Mouse (Mus musculus) hindbrain, embryonic 11.5 days (tissue): ENCODE results near the gene Stt3b. TPM values are rescaled to one million over a fixed set of nuclear protein-coding genes. Genes with fewer than 3 reads are reported as not detected.
A peak's percentile ranks its signal among the peaks of the same experiment; 100 is the strongest.

Experiments
- ATAC-seq: fragments of 200-750 bp; cut with Nextera tagmentation; 2 replicates; pipeline ENCODE4 v1.8.0; 2017; ENCODE audit warnings: mild to moderate bottlenecking, moderate TSS enrichment, moderate library complexity; ENCODE audit not compliant: low FRiP score
- DNase-seq: peaks from one replicate; pipeline ENCODE4 v3.0.0-alpha.2; 2015; ENCODE audit warnings: low spot score
- H3K27ac ChIP-seq: fragments of 300-500 bp; sonication (generic); 2 replicates; pipeline ENCODE4 v1.5.1; 2014; ENCODE audit warnings: mild to moderate bottlenecking, low read depth, low read length
- H3K27me3 ChIP-seq: fragments of 300-500 bp; sonication (generic); 2 replicates; pipeline ENCODE4 v1.6.1; 2014; ENCODE audit warnings: mild to moderate bottlenecking, low read length, moderate library complexity, mixed read lengths; ENCODE audit not compliant: control insufficient read depth, insufficient read depth
- H3K36me3 ChIP-seq: fragments of 300-500 bp; sonication (generic); 2 replicates; pipeline ENCODE4 v1.6.1; 2014; ENCODE audit warnings: mild to moderate bottlenecking, low read length, moderate library complexity, mixed read lengths; ENCODE audit not compliant: control insufficient read depth, insufficient read depth
- H3K4me1 ChIP-seq: fragments of 300-500 bp; sonication (generic); replicated peaks from 2 replicates; pipeline ENCODE4 v1.6.1; 2014; ENCODE audit warnings: low read length, mixed read lengths; ENCODE audit not compliant: control insufficient read depth, insufficient read depth
- H3K4me2 ChIP-seq: fragments of 300-500 bp; sonication (generic); replicated peaks from 2 replicates; pipeline ENCODE4 v1.6.1; 2014; ENCODE audit warnings: mild to moderate bottlenecking, low read depth, low read length
- H3K4me3 ChIP-seq: fragments of 300-500 bp; sonication (generic); 2 replicates; pipeline ENCODE4 v1.5.1; 2014; ENCODE audit warnings: low read depth, low read length
- H3K9ac ChIP-seq: fragments of 300-500 bp; sonication (generic); 2 replicates; pipeline ENCODE4 v1.6.1; 2014; ENCODE audit warnings: low read depth, low read length
- H3K9me3 ChIP-seq: fragments of 300-500 bp; sonication (generic); 2 replicates; pipeline ENCODE4 v1.6.1; 2016; ENCODE audit warnings: low read length; ENCODE audit not compliant: control insufficient read depth
- WGBS: fragments of 180-500 bp; shearing (Covaris S2); extraction: QIAGEN DNeasy Blood & Tissue Kit; methylation state at CpG from one replicate; pipeline ENCODE4 v1.1.7; 2014; 5-methylcytosine and 5-hydroxymethylcytosine counted together
- polyA plus RNA-seq: library from polyadenylated mRNA; unstranded; fragments of >200 nt; fragmentation: Nextera tagmentation; extraction: Ambion mirVana; gene quantifications from 2 replicates; pipeline ENCODE4 v1.2.1, GENCODE M21; 2014

Stt3b gene
- polyA plus RNA-seq, 1 experiment from 2014 or later: 112 TPM

DNA sequence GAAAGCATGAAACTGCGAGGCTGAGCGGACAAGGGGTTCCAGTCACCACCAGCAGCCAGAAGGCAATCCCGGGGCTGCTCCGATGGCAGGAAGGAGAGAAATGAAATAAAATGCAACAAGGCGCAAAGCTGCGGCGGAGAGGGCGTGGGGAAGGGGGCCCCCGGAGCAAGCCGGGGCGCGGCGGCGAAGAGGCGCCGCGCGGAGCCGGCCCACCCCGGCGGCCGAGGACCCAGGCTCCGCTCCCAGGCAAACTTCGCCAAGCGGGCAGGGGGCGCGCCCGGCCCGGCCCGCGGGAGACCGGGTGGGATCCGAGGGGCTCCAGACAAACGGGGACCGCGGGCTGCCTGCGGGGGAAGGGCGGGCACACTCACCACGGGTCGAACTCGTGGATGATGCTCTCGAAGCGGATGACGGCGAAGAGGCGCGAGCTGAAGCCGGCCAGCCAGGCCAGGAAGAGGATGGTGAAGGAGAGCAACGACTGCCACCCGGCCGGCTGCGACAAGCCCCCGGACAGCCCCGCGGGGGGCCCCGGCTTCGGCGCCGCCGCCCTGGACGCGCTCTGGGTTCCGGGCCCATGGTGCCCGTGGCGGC lies 745 bp downstream of the Stt3b start:
- Histone ChIP-seq H3K36me3 (no peaks in the 10 kb centered on the region), H3K4me1 (0 out of 2 replicates have a peak, but pooled peaks cover 6% of the 10 kb centered on the region), H3K27me3 (no peaks in the 10 kb centered on the region), H3K9me3 (no peaks in the 10 kb centered on the region), H3K4me3 (peak overlapping the region; percentile 100), H3K27ac (peak overlapping the region; percentile 96), H3K9ac (peak overlapping the region; percentile 97), H3K4me2 (peak overlapping the region; percentile 55)
- peak; percentile 12; the same call in 1 of the 2 replicates for ATAC-seq
- DNase-seq: peak; percentile 70
- WGBS: under 1% methylated on average over 62 of the region's 65 CpGs

DNA sequence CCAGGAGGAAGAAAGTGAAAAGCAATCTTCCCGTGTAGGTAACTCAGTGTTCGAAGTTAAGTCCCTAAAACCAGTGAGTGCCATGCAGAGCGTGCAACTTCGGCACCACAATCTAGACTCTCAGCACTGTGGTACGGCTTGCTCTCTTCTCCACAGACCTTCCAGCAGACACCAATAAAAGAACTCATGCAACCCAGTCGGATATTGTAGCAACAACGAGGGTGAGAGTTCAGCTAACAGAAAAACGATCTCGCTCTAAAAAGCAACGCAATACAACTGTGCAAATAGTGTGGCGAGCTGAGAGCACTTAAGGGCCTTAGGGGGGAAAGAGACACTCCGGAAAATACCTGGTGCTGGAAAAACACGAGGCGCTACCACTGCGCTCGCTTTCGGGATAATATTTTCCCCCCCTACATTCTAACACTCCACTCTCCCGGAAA lies 1.3 kb downstream of the Stt3b start:
- Histone ChIP-seq H3K27me3 (no peaks in the 10 kb centered on the region), H3K9ac (peak overlapping the region; percentile 97), H3K4me3 (peak overlapping the region; percentile 100), H3K4me2 (peak overlapping the region; percentile 55), H3K4me1 (0 out of 2 replicates have a peak, but pooled peaks cover 6% of the 10 kb centered on the region), H3K36me3 (no peaks in the 10 kb centered on the region), H3K9me3 (no peaks in the 10 kb centered on the region), H3K27ac (peak overlapping the region; percentile 96; the same call in 1 of the 2 replicates)
- ATAC-seq: no peak
- WGBS: 0% methylated on average over 18 of the region's 18 CpGs
- DNase-seq: peak; percentile 58

DNA sequence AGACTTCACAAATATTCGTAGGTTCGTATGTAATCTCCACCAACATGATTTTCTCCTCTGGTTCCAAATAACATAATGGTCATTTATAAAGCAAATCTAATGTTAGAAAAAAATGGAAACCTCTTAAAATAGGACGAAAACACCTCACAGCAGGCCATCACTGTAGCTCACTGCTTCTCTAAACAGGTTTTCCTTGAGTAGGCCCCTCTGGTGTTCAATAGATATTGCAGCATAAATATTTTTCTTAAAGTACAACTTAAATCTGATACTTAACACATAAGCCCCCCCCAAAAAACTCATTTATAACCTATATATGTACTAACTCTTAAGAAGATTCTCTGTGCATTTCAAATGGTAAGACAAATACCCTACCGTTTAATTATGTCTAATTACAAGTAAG lies 1.8 kb downstream of the Stt3b start:
- Histone ChIP-seq H3K9ac (peak overlapping the region; percentile 97), H3K9me3 (no peaks in the 10 kb centered on the region), H3K27ac (no peak overlapping the region), H3K4me1 (0 out of 2 replicates have a peak, but pooled peaks cover 6% of the 10 kb centered on the region), H3K36me3 (no peaks in the 10 kb centered on the region), H3K4me2 (peak overlapping the region; percentile 55), H3K27me3 (no peaks in the 10 kb centered on the region), H3K4me3 (peak overlapping the region; percentile 100)
- 18% methylated on average over 4 of the region's 4 CpGs for WGBS
- ATAC-seq: no peak
- no peak for DNase-seq

DNA sequence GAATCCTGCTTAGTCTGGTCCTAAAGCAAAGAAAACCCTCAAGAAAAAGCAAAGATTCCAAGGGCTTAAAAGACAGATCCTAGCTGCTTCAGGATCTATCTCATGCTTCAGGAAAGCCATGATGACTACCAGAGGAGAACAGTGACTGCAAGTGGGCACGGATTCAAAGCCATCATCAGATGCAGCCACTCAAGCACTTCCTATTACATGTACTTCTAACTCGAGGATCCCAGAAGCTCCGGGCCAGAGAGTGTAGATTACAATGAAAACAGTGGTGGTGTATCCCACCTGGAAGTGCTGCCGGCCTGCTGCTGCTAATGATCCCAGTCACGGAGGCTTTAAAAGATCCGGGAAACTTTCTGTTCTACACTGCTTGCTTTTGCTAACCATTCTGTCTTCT lies 4.0 kb downstream of the Stt3b start:
- H3K27ac ChIP-seq: no peak overlapping the region
- H3K4me3 ChIP-seq: peak overlapping the region; percentile 100; the same call in 1 of the 2 replicates
- H3K27me3 ChIP-seq: no peaks in the 10 kb centered on the region
- H3K9me3 ChIP-seq: no peaks in the 10 kb centered on the region
- H3K4me2 ChIP-seq: peak overlapping the region; percentile 55
- no peak overlapping the region for H3K9ac ChIP-seq
- H3K4me1 ChIP-seq: 0 out of 2 replicates have a peak, but pooled peaks cover 6% of the 10 kb centered on the region
- ATAC-seq (no peak), DNase-seq (no peak)
- 51% methylated on average over 6 of the region's 6 CpGs for WGBS
- no peaks in the 10 kb centered on the region for H3K36me3 ChIP-seq

DNA sequence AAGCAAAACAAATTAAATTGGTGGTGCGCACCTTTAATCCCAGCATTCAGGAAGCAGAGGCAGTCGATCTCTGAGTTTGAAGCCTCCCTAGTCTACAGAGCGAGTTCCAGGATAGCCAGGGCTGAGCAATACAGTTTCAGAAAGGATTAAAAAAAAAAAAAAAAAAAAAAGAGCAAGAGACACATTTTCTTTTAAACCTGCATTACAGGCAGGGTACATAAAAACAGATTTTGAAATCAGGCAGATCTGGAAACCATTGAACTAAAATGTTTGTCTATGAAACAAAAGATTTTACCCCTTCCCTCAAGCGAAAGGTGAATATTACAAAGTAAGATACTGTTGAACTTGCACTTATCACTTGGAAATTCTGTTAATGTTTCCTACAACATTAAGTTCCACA lies 6.1 kb downstream of the Stt3b start:
- WGBS: 83% methylated on average over 4 of the region's 4 CpGs
- ATAC-seq: no peak
- H3K4me1 ChIP-seq: 0 out of 2 replicates have a peak, but pooled peaks cover 6% of the 10 kb centered on the region
- no peaks in the 10 kb centered on the region for H3K9me3 ChIP-seq
- no peak overlapping the region for H3K27ac ChIP-seq
- H3K36me3 ChIP-seq: no peaks in the 10 kb centered on the region
- no peak for DNase-seq
- no peaks in the 10 kb centered on the region for H3K27me3 ChIP-seq
- no peak overlapping the region for H3K4me3 ChIP-seq
- no peak overlapping the region for H3K4me2 ChIP-seq
- H3K9ac ChIP-seq: no peak overlapping the region

DNA sequence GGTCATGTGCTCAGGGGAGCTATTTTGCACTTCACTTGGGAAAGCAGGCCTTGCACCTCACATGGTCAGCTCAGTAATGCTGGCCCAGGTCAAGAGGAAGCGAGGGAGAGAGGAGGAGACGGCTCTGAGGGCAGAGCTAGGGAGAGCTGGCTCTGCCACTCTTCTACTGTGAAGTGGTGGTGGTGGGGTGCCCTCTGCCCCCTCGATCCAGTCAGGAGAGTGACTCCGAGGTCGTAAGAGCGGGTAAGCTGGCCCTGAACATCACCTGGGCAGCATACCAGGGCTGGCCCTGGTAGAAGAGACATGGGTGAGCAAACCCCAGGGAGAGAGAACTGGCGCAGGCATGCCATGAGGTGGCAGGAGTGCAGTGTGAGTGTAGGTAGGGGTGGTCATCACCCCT lies 8.6 kb downstream of the Stt3b start:
- no peaks in the 10 kb centered on the region for H3K9me3 ChIP-seq
- H3K4me1 ChIP-seq: 0 out of 2 replicates have a peak, but pooled peaks cover 3% of the 10 kb centered on the region
- no peak overlapping the region for H3K9ac ChIP-seq
- no peak overlapping the region for H3K4me2 ChIP-seq
- H3K27me3 ChIP-seq: no peaks in the 10 kb centered on the region
- ATAC-seq: no peak
- WGBS: 87% methylated on average over 7 of the region's 7 CpGs
- H3K4me3 ChIP-seq: no peak overlapping the region
- H3K36me3 ChIP-seq: no peaks in the 10 kb centered on the region
- no peak for DNase-seq
- no peak overlapping the region for H3K27ac ChIP-seq

DNA sequence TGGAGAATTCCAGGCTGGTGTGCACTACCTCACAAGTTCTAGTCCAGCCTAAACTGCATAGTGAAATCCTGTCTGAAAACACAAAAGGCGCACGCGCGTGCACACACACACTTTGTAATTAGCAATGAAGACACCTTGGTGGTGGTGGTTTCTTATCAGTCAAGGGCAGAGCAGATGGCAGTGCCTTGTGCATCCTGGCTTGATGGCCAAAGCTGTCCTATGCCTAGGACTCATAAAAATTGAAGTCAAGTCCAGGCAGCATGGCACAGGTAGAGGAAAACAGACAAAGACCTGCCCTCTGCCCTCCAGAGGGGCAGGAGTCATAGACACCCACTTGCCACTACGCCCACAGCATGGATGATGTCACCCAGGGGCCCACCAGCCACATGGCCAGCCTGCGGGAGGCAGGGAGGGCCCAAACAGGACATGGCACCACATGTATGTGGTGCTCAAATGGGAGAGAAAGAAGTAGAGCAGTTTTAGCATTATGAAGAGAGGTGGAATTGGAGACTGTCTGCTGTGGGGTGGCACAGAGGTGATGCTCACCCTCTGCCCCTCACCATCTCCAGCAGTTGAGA lies 9.1 kb downstream of the Stt3b start:
- no peak for ATAC-seq
- 95% methylated on average over 6 of the region's 6 CpGs for WGBS

DNA sequence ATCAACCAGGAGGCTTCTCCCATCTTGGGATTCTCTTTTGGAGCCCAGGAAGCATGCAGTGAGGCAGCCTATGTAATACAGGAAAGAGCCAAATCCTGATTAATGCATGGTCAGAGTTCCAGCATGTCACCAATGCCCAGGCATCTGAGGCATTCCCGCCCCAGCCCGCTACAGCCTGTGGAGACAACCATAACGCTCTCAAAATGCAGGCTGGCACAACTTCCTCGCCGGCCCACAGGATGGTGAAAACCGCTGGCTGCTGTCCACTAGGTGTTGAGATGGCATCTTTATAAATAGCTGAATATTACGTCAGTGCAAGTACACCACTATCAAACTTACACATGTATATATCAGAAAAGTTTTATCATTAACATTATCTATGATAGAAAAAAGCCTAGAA lies 13.5 kb downstream of the Stt3b start:
- H3K27me3 ChIP-seq: no peaks in the 10 kb centered on the region
- no peak overlapping the region for H3K9ac ChIP-seq
- WGBS: 84% methylated on average over 7 of the region's 7 CpGs
- no peak for ATAC-seq
- H3K4me2 ChIP-seq: no peak overlapping the region
- no peaks in the 10 kb centered on the region for H3K36me3 ChIP-seq
- 0 out of 2 replicates have a peak, but pooled peaks cover 2% of the 10 kb centered on the region for H3K4me1 ChIP-seq
- H3K4me3 ChIP-seq: no peak overlapping the region
- DNase-seq: no peak
- no peaks in the 10 kb centered on the region for H3K9me3 ChIP-seq
- H3K27ac ChIP-seq: no peak overlapping the region

More for the DNA sequence above, 9.1 kb downstream of the Stt3b start:
- 0 out of 2 replicates have a peak, but pooled peaks cover 2% of the 10 kb centered on the region for H3K4me1 ChIP-seq
- no peak overlapping the region for H3K9ac ChIP-seq
- H3K9me3 ChIP-seq: no peaks in the 10 kb centered on the region
- no peak overlapping the region for H3K4me3 ChIP-seq
- H3K4me2 ChIP-seq: no peak overlapping the region
- no peak for DNase-seq
- H3K27me3 ChIP-seq: no peaks in the 10 kb centered on the region
- no peak overlapping the region for H3K27ac ChIP-seq
- no peaks in the 10 kb centered on the region for H3K36me3 ChIP-seq
